Mouse (Mus musculus) midbrain, postnatal 0 days (tissue): ENCODE measurements at regions not wholly inside any gene's neighbourhood (a gene's known extent, or its start where the extent isn't known, plus 50 kb on each side); places are given as distances from the start of the nearest gene placed in this dataset.

Experiments
- ATAC-seq: fragments of 200-750 bp; cut with Nextera tagmentation; 2 replicates; pipeline ENCODE4 v1.8.0; 2017; ENCODE audit warnings: moderate number of reproducible peaks, mild to moderate bottlenecking, moderate TSS enrichment, moderate library complexity; ENCODE audit not compliant: low FRiP score
- DNase-seq: peaks from one replicate; pipeline ENCODE4 v3.0.0-alpha.2; 2015; ENCODE audit warnings: low spot score
- H3K27ac ChIP-seq: fragments of 300-500 bp; sonication (generic); 2 replicates; pipeline ENCODE4 v1.5.1; 2014; ENCODE audit warnings: low read depth, mild to moderate bottlenecking, low read length, mixed read lengths
- H3K27me3 ChIP-seq: fragments of 300-500 bp; sonication (generic); 2 replicates; pipeline ENCODE4 v1.6.1; 2014; ENCODE audit warnings: low read length, control low read depth, mixed read lengths; ENCODE audit not compliant: insufficient read depth
- H3K36me3 ChIP-seq: fragments of 300-500 bp; sonication (generic); 2 replicates; pipeline ENCODE4 v1.6.1; 2014; ENCODE audit warnings: low read length, control low read depth, mixed read lengths; ENCODE audit not compliant: insufficient read depth
- H3K4me1 ChIP-seq: fragments of 300-500 bp; sonication (generic); 2 replicates; pipeline ENCODE4 v1.6.1; 2014; ENCODE audit warnings: mild to moderate bottlenecking, control low read depth, antibody characterized with exemption, low read length, mixed read lengths; ENCODE audit not compliant: insufficient read depth
- H3K4me2 ChIP-seq: fragments of 300-500 bp; sonication (generic); 2 replicates; pipeline ENCODE4 v1.6.1; 2014; ENCODE audit warnings: low read depth, mild to moderate bottlenecking, low read length, mixed read lengths; ENCODE audit not compliant: poor library complexity, severe bottlenecking
- H3K4me3 ChIP-seq: fragments of 300-500 bp; sonication (generic); 2 replicates; pipeline ENCODE4 v1.5.1; 2014; ENCODE audit warnings: low read depth, mild to moderate bottlenecking, low read length, moderate library complexity
- H3K9ac ChIP-seq: fragments of 300-500 bp; sonication (generic); replicated peaks from 2 replicates; pipeline ENCODE4 v1.6.1; 2014; ENCODE audit warnings: mild to moderate bottlenecking, low read length, moderate library complexity, mixed read lengths; ENCODE audit not compliant: poor library complexity, severe bottlenecking
- H3K9me3 ChIP-seq: fragments of 300-500 bp; sonication (generic); 2 replicates; pipeline ENCODE4 v1.6.1; 2016; ENCODE audit warnings: low read length, control low read depth
- CTCF ChIP-seq: IDR thresholded peaks from 2 replicates; pipeline ENCODE4 v1.5.1; 2016; ENCODE audit warnings: antibody characterized with exemption, mild to moderate bottlenecking
- WGBS: fragments of 180-500 bp; shearing (Covaris S2); extraction: QIAGEN DNeasy Blood & Tissue Kit; methylation state at CpG from one replicate; pipeline ENCODE4 v1.1.7; 2014; 5-methylcytosine and 5-hydroxymethylcytosine counted together

DNA sequence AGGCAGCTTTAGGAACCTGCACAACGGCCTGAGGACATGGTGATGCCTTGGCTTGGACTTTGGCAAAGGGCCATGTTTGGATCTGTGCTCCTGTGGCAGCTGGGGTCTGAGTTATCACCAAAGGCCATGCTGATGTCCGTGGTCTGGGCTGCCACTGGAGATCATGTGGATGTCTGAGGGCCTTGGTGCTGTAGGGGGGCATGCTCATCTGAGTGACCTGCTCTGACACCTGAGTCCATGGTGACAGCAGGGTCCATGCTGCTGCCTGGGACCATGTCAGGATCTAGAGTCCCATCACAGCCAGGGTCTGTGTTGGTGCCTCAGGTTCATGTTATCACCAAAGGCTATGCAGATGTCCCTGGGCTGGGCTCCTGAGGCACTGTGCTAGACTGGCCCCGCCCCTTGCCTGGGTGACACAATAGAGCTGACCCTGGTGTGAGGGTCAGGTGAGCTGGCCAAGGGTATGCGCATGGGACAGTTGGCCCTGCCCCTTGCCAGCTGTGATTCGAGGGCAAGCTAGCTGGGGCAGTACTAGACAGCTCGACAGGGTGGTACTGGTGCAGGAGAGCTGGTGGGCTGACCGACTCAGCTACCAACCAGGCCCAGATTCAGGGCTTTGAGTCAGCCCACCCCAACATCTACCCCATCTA, 77.0 kb upstream of the Rcn1 start:
- Histone ChIP-seq H3K36me3 (no peaks in the 10 kb centered on the region), H3K4me2 (no peak overlapping the region), H3K27ac (no peak overlapping the region), H3K4me1 (no peaks in the 10 kb centered on the region), H3K27me3 (no peaks in the 10 kb centered on the region), H3K4me3 (no peak overlapping the region), H3K9ac (no peak overlapping the region), H3K9me3 (no peaks in the 10 kb centered on the region)
- DNase-seq (no peak), ATAC-seq (peak; percentile 41; the same call in 1 of the 2 replicates)
- WGBS: 87% methylated on average over 7 of the region's 7 CpGs
- TF ChIP-seq CTCF: no peak

GRCm38 (mm10) chr2:105481990-105482592, 83.0 kb upstream of the Rcn1 start:
- TF ChIP-seq CTCF: no peak
- Histone ChIP-seq H3K4me2 (no peak overlapping the region), H3K9ac (no peak overlapping the region), H3K36me3 (no peaks in the 10 kb centered on the region), H3K9me3 (no peaks in the 10 kb centered on the region), H3K27ac (no peak overlapping the region), H3K4me1 (no peaks in the 10 kb centered on the region), H3K4me3 (no peak overlapping the region), H3K27me3 (no peaks in the 10 kb centered on the region)
- DNase-seq (peak; percentile 44), ATAC-seq (no peak)
- WGBS: 65% methylated on average over 11 of the region's 11 CpGs

GRCm38 (mm10) chr2:105484496-105484895, 85.4 kb upstream of the Rcn1 start:
- Histone ChIP-seq H3K9me3 (no peaks in the 10 kb centered on the region), H3K4me2 (no peak overlapping the region), H3K27ac (no peak overlapping the region), H3K4me1 (no peaks in the 10 kb centered on the region), H3K27me3 (no peaks in the 10 kb centered on the region), H3K9ac (no peak overlapping the region), H3K36me3 (no peaks in the 10 kb centered on the region), H3K4me3 (no peak overlapping the region)
- 86% methylated on average over 3 of the region's 3 CpGs for WGBS
- DNase-seq: no peak
- TF ChIP-seq CTCF: no peak
- ATAC-seq: no peak

DNA sequence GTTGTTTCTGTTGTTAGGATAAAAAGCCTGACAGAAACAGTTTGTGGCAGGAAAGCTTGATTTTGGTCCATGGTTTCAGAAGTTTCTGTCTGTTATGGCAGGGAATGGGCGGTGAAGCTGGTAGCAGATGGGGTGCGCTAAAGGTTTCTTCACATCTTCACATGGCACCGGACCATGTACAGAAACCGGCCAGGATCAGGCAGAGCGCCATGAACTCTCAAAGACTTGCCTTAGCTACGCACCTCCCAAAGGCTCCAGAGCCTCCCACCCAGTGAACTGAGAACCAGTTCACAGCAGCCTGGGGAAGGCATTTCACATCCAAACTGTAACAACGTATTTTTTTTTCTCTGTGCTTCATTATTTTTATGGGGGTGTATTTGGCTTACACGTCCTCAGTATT, 86.2 kb upstream of the Rcn1 start:
- Histone ChIP-seq H3K27ac (no peak overlapping the region), H3K4me3 (no peak overlapping the region), H3K4me2 (no peak overlapping the region), H3K4me1 (no peaks in the 10 kb centered on the region), H3K9ac (no peak overlapping the region), H3K27me3 (no peaks in the 10 kb centered on the region), H3K9me3 (no peaks in the 10 kb centered on the region), H3K36me3 (no peaks in the 10 kb centered on the region)
- no peak for DNase-seq
- 87% methylated on average over 8 of the region's 8 CpGs for WGBS
- no peak for TF ChIP-seq CTCF
- no peak for ATAC-seq

- DNase-seq: no peak
- whole genome bisulfite sequencing: 78% methylated on average over 13 of the region's 13 CpGs
- no peaks in the 10 kb centered on the region for H3K36me3 ChIP-seq
- H3K27me3 ChIP-seq: no peaks in the 10 kb centered on the region
- H3K9me3 ChIP-seq: no peaks in the 10 kb centered on the region
- no peak overlapping the region for H3K27ac ChIP-seq
- H3K4me3 ChIP-seq: no peak overlapping the region
- no peaks in the 10 kb centered on the region for H3K4me1 ChIP-seq
- TF ChIP-seq CTCF: no peak
- no peak overlapping the region for H3K4me2 ChIP-seq
- no peak for ATAC-seq
- no peak overlapping the region for H3K9ac ChIP-seq
These were observed 96.7 kb upstream of the Rcn1 start for GRCm38 (mm10) chr2:105495796-105496195.

DNA sequence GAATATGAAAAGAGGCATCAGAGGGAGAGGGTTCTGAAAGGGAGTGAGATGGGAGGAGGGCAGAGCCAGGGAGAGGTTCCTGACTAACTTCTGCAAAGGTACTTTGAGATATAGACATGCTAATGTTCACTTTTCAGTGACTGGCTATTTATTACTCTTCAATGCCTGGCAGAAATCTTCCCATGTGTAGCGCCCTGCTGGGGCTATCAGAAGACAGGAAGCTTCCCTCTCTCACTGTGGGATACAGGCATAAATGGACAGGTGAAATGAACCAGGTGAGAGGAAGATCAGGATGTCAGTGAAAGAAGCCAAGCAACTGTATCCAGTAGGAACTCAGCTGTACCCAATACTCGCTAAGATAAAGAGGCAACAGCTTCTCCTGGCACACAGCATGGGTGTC, 105.1 kb upstream of the Rcn1 start:
- no peak overlapping the region for H3K9ac ChIP-seq
- DNase-seq: no peak
- 71% methylated on average over 2 of the region's 2 CpGs for WGBS
- H3K9me3 ChIP-seq: no peaks in the 10 kb centered on the region
- no peak for TF ChIP-seq CTCF
- H3K27me3 ChIP-seq: no peaks in the 10 kb centered on the region
- no peak overlapping the region for H3K4me2 ChIP-seq
- no peak for ATAC-seq
- no peaks in the 10 kb centered on the region for H3K36me3 ChIP-seq
- H3K27ac ChIP-seq: no peak overlapping the region
- H3K4me1 ChIP-seq: no peaks in the 10 kb centered on the region
- H3K4me3 ChIP-seq: no peak overlapping the region
